Mouse (Mus musculus) kidney, embryonic 16.5 days (tissue): Measurements from ENCODE around the gene Cyp4a31. TPM values are rescaled to one million over a fixed set of nuclear protein-coding genes. Genes with fewer than 3 reads are reported as not detected.
A peak's percentile ranks its signal among the peaks of the same experiment; 100 is the strongest.
"Not testable (repeated sequence)": the region's sequence is repeated elsewhere in the genome, so short reads cannot be mapped to it uniquely, and the experiment has no call there.

Experiments used
- ATAC-seq: fragments of 200-750 bp; cut with Nextera tagmentation; 2 replicates; pipeline ENCODE4 v1.8.0; 2017; ENCODE audit warnings: moderate TSS enrichment; ENCODE audit not compliant: low FRiP score, low TSS enrichment
- H3K27ac ChIP-seq: fragments of 300-500 bp; sonication (generic); 2 replicates; pipeline ENCODE4 v1.5.1; 2014; ENCODE audit warnings: low read length
- H3K27me3 ChIP-seq: fragments of 300-500 bp; sonication (generic); 2 replicates; pipeline ENCODE4 v1.6.1; 2014; ENCODE audit warnings: low read length, control low read depth, mixed read lengths; ENCODE audit not compliant: insufficient read depth
- H3K36me3 ChIP-seq: fragments of 300-500 bp; sonication (generic); 2 replicates; pipeline ENCODE4 v1.6.1; 2014; ENCODE audit warnings: low read length, control low read depth, mixed read lengths; ENCODE audit not compliant: insufficient read depth
- H3K4me1 ChIP-seq: fragments of 300-500 bp; sonication (generic); 2 replicates; pipeline ENCODE4 v1.6.1; 2014; ENCODE audit warnings: low read length, control low read depth, mixed read lengths; ENCODE audit not compliant: insufficient read depth
- H3K4me2 ChIP-seq: fragments of 300-500 bp; sonication (generic); replicated peaks from 2 replicates; pipeline ENCODE4 v1.6.1; 2014; ENCODE audit warnings: low read depth, low read length
- H3K4me3 ChIP-seq: fragments of 300-500 bp; sonication (generic); 2 replicates; pipeline ENCODE4 v1.5.1; 2014; ENCODE audit warnings: mild to moderate bottlenecking, low read length
- H3K9ac ChIP-seq: fragments of 300-500 bp; sonication (generic); replicated peaks from 2 replicates; pipeline ENCODE4 v1.6.1; 2014; ENCODE audit warnings: low read length
- H3K9me3 ChIP-seq: fragments of 300-500 bp; sonication (generic); 2 replicates; pipeline ENCODE4 v1.6.1; 2016; ENCODE audit warnings: low read length, control low read depth
- WGBS: fragments of 180-500 bp; shearing (Covaris S2); extraction: QIAGEN DNeasy Blood & Tissue Kit; methylation state at CpG from one replicate; pipeline ENCODE4 v1.1.7; 2014; 5-methylcytosine and 5-hydroxymethylcytosine counted together
- polyA plus RNA-seq: library from polyadenylated mRNA; unstranded; fragments of >200 nt; fragmentation: Nextera tagmentation; extraction: Ambion mirVana; gene quantifications from 2 replicates; pipeline ENCODE4 v1.2.1, GENCODE M21; 2015

The Cyp4a31 gene
- polyA plus RNA-seq: 41.3 and 57.4 TPM in 2 replicates

GRCm38 (mm10) chr4:115563401-115563800 lies at the start of gene Cyp4a31:
TSS of gene Cyp4a31 (plus strand) at chr4:115563649.
- Histone ChIP-seq H3K9ac (no peak within 1 kb of the TSS), H3K9me3 (no peaks in the 10 kb centered on the region), H3K4me3 (peak within 1 kb of the TSS; percentile 21), H3K36me3 (no peaks in the 10 kb centered on the region), H3K27ac (no peak within 1 kb of the TSS; the same call in 1 of the 2 replicates), H3K27me3 (no peaks in the 10 kb centered on the region), H3K4me1 (no peaks in the 10 kb centered on the region), H3K4me2 (no peak within 1 kb of the TSS)
- peak; percentile 67 for ATAC-seq
- WGBS: 76% methylated on average over 3 of the region's 3 CpGs

GRCm38 (mm10) chr4:115513964-115514363 lies 49.5 kb upstream of the Cyp4a31 start:
- H3K4me3 ChIP-seq, H3K9ac ChIP-seq, ATAC-seq, H3K4me1 ChIP-seq, H3K27me3 ChIP-seq, H3K36me3 ChIP-seq, H3K9me3 ChIP-seq, H3K4me2 ChIP-seq, H3K27ac ChIP-seq: not testable (repeated sequence)

GRCm38 (mm10) chr4:115518000-115518399 lies 45.4 kb upstream of the Cyp4a31 start, which contains the start of gene Cyp4a10:
TSS of gene Cyp4a10 (plus strand) at chr4:115518264.
- not testable (repeated sequence) for H3K36me3 ChIP-seq, H3K4me3 ChIP-seq, H3K27ac ChIP-seq, H3K4me2 ChIP-seq, H3K9me3 ChIP-seq, ATAC-seq, H3K4me1 ChIP-seq, H3K27me3 ChIP-seq, H3K9ac ChIP-seq
- WGBS: 78% methylated on average over 5 of the region's 5 CpGs

- Histone ChIP-seq H3K27ac (no peak overlapping the region), H3K4me1 (no peaks in the 10 kb centered on the region), H3K27me3 (no peaks in the 10 kb centered on the region), H3K9ac (no peak overlapping the region), H3K4me2 (no peak overlapping the region), H3K4me3 (no peak overlapping the region), H3K9me3 (no peaks in the 10 kb centered on the region), H3K36me3 (no peaks in the 10 kb centered on the region)
- no peak for ATAC-seq
- WGBS: 76% methylated on average over 4 of the region's 4 CpGs
These were observed 44.0 kb upstream of the Cyp4a31 start for GRCm38 (mm10) chr4:115519444-115519843.

GRCm38 (mm10) chr4:115521766-115522165 lies 41.7 kb upstream of the Cyp4a31 start:
- WGBS: 95% methylated on average over 2 of the region's 2 CpGs
- Histone ChIP-seq H3K27ac (no peak overlapping the region), H3K9ac (no peak overlapping the region), H3K27me3 (no peaks in the 10 kb centered on the region), H3K4me1 (no peaks in the 10 kb centered on the region), H3K36me3 (no peaks in the 10 kb centered on the region), H3K4me3 (no peak overlapping the region), H3K9me3 (no peaks in the 10 kb centered on the region), H3K4me2 (no peak overlapping the region)
- no peak for ATAC-seq

GRCm38 (mm10) chr4:115545101-115545500 lies 18.3 kb upstream of the Cyp4a31 start:
- ATAC-seq: no peak
- 40% methylated on average over 1 of the region's 1 CpGs for whole genome bisulfite sequencing
- H3K9ac ChIP-seq: no peak overlapping the region

GRCm38 (mm10) chr4:115546141-115546828 lies 17.2 kb upstream of the Cyp4a31 start:
- ATAC-seq: 0 out of 2 replicates have a peak, but pooled peaks have one; percentile 49
- no peak overlapping the region for H3K4me2 ChIP-seq
- no peaks in the 10 kb centered on the region for H3K36me3 ChIP-seq
- no peak overlapping the region for H3K9ac ChIP-seq
- WGBS: 57% methylated on average over 2 of the region's 2 CpGs
- no peaks in the 10 kb centered on the region for H3K27me3 ChIP-seq
- H3K4me3 ChIP-seq: no peak overlapping the region
- no peak overlapping the region; the same call in 1 of the 2 replicates for H3K27ac ChIP-seq
- H3K4me1 ChIP-seq: no peaks in the 10 kb centered on the region
- H3K9me3 ChIP-seq: no peaks in the 10 kb centered on the region

More at GRCm38 (mm10) chr4:115545101-115545500, 18.3 kb upstream of the Cyp4a31 start:
- H3K4me2 ChIP-seq: no peak overlapping the region
- H3K4me1 ChIP-seq: no peaks in the 10 kb centered on the region
- H3K9me3 ChIP-seq: no peaks in the 10 kb centered on the region
- no peak overlapping the region for H3K4me3 ChIP-seq
- no peaks in the 10 kb centered on the region for H3K36me3 ChIP-seq
- no peak overlapping the region for H3K27ac ChIP-seq
- no peaks in the 10 kb centered on the region for H3K27me3 ChIP-seq

GRCm38 (mm10) chr4:115552726-115553125 lies 10.7 kb upstream of the Cyp4a31 start:
- no peak for ATAC-seq
- 87% methylated on average over 3 of the region's 3 CpGs for WGBS
- H3K9ac ChIP-seq: no peak overlapping the region
- H3K9me3 ChIP-seq: no peaks in the 10 kb centered on the region
- H3K4me1 ChIP-seq: no peaks in the 10 kb centered on the region
- H3K4me2 ChIP-seq: no peak overlapping the region
- H3K27ac ChIP-seq: no peak overlapping the region
- no peaks in the 10 kb centered on the region for H3K27me3 ChIP-seq
- no peak overlapping the region for H3K4me3 ChIP-seq
- H3K36me3 ChIP-seq: no peaks in the 10 kb centered on the region

- no peaks in the 10 kb centered on the region for H3K27me3 ChIP-seq
- no peak for ATAC-seq
- H3K4me1 ChIP-seq: no peaks in the 10 kb centered on the region
- no peak overlapping the region for H3K4me2 ChIP-seq
- no peak overlapping the region for H3K4me3 ChIP-seq
- no peaks in the 10 kb centered on the region for H3K36me3 ChIP-seq
- WGBS: 57% methylated on average over 2 of the region's 2 CpGs
- no peaks in the 10 kb centered on the region for H3K9me3 ChIP-seq
- H3K27ac ChIP-seq: no peak overlapping the region
- H3K9ac ChIP-seq: no peak overlapping the region
These were observed 7.9 kb upstream of the Cyp4a31 start for GRCm38 (mm10) chr4:115555513-115555912.

GRCm38 (mm10) chr4:115557861-115558561 lies 5.4 kb upstream of the Cyp4a31 start:
- Histone ChIP-seq H3K4me3 (no peak overlapping the region), H3K27me3 (no peaks in the 10 kb centered on the region), H3K9ac (no peak overlapping the region), H3K9me3 (no peaks in the 10 kb centered on the region), H3K36me3 (no peaks in the 10 kb centered on the region), H3K4me1 (no peaks in the 10 kb centered on the region), H3K27ac (no peak overlapping the region), H3K4me2 (no peak overlapping the region)
- ATAC-seq: no peak
- 58% methylated on average over 4 of the region's 4 CpGs for WGBS
